Mouse (Mus musculus) bone marrow, adult 2 months (tissue): ENCODE results near the gene Crmp1.

Experiments
- CTCF ChIP-seq: fragments of 200-500 bp; IDR thresholded peaks from 2 replicates; pipeline ENCODE4 v1.5.1; 2011; ENCODE audit warnings: low read length, control low read depth; ENCODE audit not compliant: control insufficient read depth, insufficient read depth
- POLR2A ChIP-seq: fragments of 200-500 bp; IDR thresholded peaks from 2 replicates; pipeline ENCODE4 v1.6.1; 2011; ENCODE audit warnings: low read depth, mild to moderate bottlenecking, control low read depth, low read length, borderline replicate concordance; ENCODE audit not compliant: control insufficient read depth

GRCm38 (mm10) chr5:37215276-37215675 lies 26.5 kb upstream of the Crmp1 start:
- TF ChIP-seq POLR2A (no peak), CTCF (no peak)
